ENCODE assay signal across 24 mouse cellular contexts in the genomic region with DNA sequence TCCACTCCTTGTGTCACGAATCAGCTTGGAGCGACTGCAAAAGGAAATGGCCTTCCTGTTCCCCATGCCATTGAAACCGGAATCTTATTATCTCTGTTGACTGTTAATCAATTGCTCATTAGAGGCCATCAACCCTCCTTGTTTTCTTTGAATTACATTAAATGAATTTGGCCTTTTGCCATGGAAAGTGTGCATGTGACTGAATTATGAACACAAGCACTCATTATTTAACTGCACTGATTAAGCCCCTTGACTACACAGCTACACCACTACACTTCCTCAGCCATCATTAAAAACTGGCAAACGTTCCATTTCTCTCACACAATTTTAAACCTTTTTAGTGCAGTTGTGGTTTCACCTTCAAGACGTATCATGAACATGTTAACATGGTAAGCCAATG. TPM values are rescaled to one million over a fixed set of nuclear protein-coding genes. Genes with fewer than 3 reads are reported as not detected.
A peak's percentile ranks its signal among the peaks of the same experiment; 100 is the strongest.
DNase-seq lines count a peak whose midpoint lies in the region; ATAC-seq lines count a peak whose summit lies in the region.
"Had no signal": no experiment of that assay in that cellular context is flagged by ENCODE, and none has a peak within 500 bp of the region (broad histone marks: within the 10 kb centered on the region; RNA-seq: fewer than 3 reads in every experiment).

No protein-coding gene starts in this region.

- no peak overlapping the region for H3K4me2 ChIP-seq in hindbrain, embryonic 12.5 days (replicated peaks)
- H3K4me2 ChIP-seq in forebrain, embryonic 16.5 days (ENCODE audit: low read length) = no peak overlapping the region
- H3K4me2 ChIP-seq in midbrain, embryonic 14.5 days (ENCODE audit: low read length) = no peak overlapping the region
- H3K4me2 ChIP-seq in kidney, embryonic 14.5 days (replicated peaks; ENCODE audit: low read depth, low read length) = no peak overlapping the region
- H3K4me2 ChIP-seq: embryonic facial prominence, embryonic 15.5 days; heart, embryonic 11.5 days; liver, embryonic 11.5 days had no signal

- no peaks in the 10 kb centered on the region for H3K36me3 ChIP-seq in hindbrain, embryonic 12.5 days
- no peaks in the 10 kb centered on the region for H3K36me3 ChIP-seq in hindbrain, embryonic 10.5 days
- H3K36me3 ChIP-seq in forebrain, embryonic 16.5 days (ENCODE audit: control insufficient read depth, insufficient read depth) = no peaks in the 10 kb centered on the region
- H3K36me3 ChIP-seq in midbrain, embryonic 14.5 days (ENCODE audit: control insufficient read depth, insufficient read depth, low read length) = no peaks in the 10 kb centered on the region
- H3K36me3 ChIP-seq in kidney, embryonic 14.5 days (ENCODE audit: control insufficient read depth, insufficient read depth, low read length) = no peaks in the 10 kb centered on the region
- H3K36me3 ChIP-seq: embryonic facial prominence, embryonic 15.5 days; limb, embryonic 10.5 days had no signal

- no peak overlapping the region for H3K9ac ChIP-seq in hindbrain, embryonic 12.5 days
- no peak overlapping the region for H3K9ac ChIP-seq in forebrain, embryonic 16.5 days (replicated peaks; ENCODE audit: low read depth, low read length)
- H3K9ac ChIP-seq in midbrain, embryonic 14.5 days (replicated peaks; ENCODE audit: low read length) = no peak overlapping the region
- H3K9ac ChIP-seq in kidney, embryonic 14.5 days (ENCODE audit: low read depth, low read length) = no peak overlapping the region
- H3K9ac ChIP-seq: embryonic facial prominence, embryonic 15.5 days had no signal

- 65% methylated on average over 5 of the region's 5 CpGs for WGBS in hindbrain, embryonic 12.5 days
- WGBS in hindbrain, embryonic 10.5 days = 75% methylated on average over 5 of the region's 5 CpGs
- 18% methylated on average over 5 of the region's 5 CpGs for WGBS in forebrain, embryonic 16.5 days
- 71% methylated on average over 5 of the region's 5 CpGs for WGBS in midbrain, embryonic 14.5 days
- WGBS in kidney, embryonic 14.5 days = 67% methylated on average over 5 of the region's 5 CpGs

- no peak for DNase-seq in hindbrain, embryonic 10.5 days (ENCODE audit: low spot score)
- peak; percentile 68 for DNase-seq in Muller cell, postnatal 12 days (ENCODE audit: inconsistent ontology term)
- peak; percentile 53 for DNase-seq in midbrain, embryonic 14.5 days
- DNase-seq in left cerebral cortex, postnatal 25 days (ENCODE audit: low spot score in 2 of 2) = no peak
- DNase-seq: adrenal gland, postnatal 25 days; cerebellum, adult 18-20 months; cerebellum, postnatal 25 days; heart, postnatal 10 days; kidney, adult 8-10 months; kidney, postnatal 25 days; lung, adult 2 months; right cerebral cortex, postnatal 25 days had no signal

- no peaks in the 10 kb centered on the region for H3K27me3 ChIP-seq in hindbrain, embryonic 12.5 days
- no peaks in the 10 kb centered on the region for H3K27me3 ChIP-seq in hindbrain, embryonic 10.5 days (ENCODE audit: insufficient read depth, poor library complexity, severe bottlenecking)
- H3K27me3 ChIP-seq in forebrain, embryonic 16.5 days (replicated peaks; ENCODE audit: control insufficient read depth, insufficient read depth, low read length) = no peaks in the 10 kb centered on the region
- H3K27me3 ChIP-seq in midbrain, embryonic 14.5 days (ENCODE audit: control insufficient read depth, insufficient read depth, low read length) = no peaks in the 10 kb centered on the region
- no peaks in the 10 kb centered on the region for H3K27me3 ChIP-seq in kidney, embryonic 14.5 days (ENCODE audit: control insufficient read depth, insufficient read depth, low read length)
- H3K27me3 ChIP-seq: embryonic facial prominence, embryonic 15.5 days had no signal

- H3K4me1 ChIP-seq in hindbrain, embryonic 12.5 days = peaks cover 3% of the 10 kb centered on the region; the same call in 1 of the 2 replicates
- peaks cover 6% of the 10 kb centered on the region; the same call in 1 of the 2 replicates for H3K4me1 ChIP-seq in hindbrain, embryonic 10.5 days (replicated peaks)
- peaks cover 9% of the 10 kb centered on the region for H3K4me1 ChIP-seq in forebrain, embryonic 16.5 days (replicated peaks; ENCODE audit: control insufficient read depth, insufficient read depth, low read length)
- no peaks in the 10 kb centered on the region for H3K4me1 ChIP-seq in midbrain, embryonic 14.5 days (ENCODE audit: control insufficient read depth, insufficient read depth, low read length)
- H3K4me1 ChIP-seq in kidney, embryonic 14.5 days (ENCODE audit: control insufficient read depth, insufficient read depth, low read length) = no peaks in the 10 kb centered on the region

- peak; percentile 56; the same call in 1 of the 2 replicates for ATAC-seq in hindbrain, embryonic 12.5 days (ENCODE audit: low FRiP score)
- ATAC-seq in forebrain, embryonic 16.5 days = peak; percentile 70
- no peak for ATAC-seq in midbrain, embryonic 14.5 days (ENCODE audit: low FRiP score, low TSS enrichment)
- ATAC-seq in kidney, embryonic 14.5 days (ENCODE audit: low FRiP score, low TSS enrichment) = no peak
- no peak for ATAC-seq in megakaryocyte, adult 5-6 weeks (ENCODE audit: poor library complexity, severe bottlenecking)
- ATAC-seq: activated CD4-positive, CD25-positive, alpha-beta regulatory T cell, adult 4 months; CD4-positive, CD25-positive, alpha-beta regulatory T cell, adult 4 months; inflammation-experienced regulatory T-cells, adult 6 months had no signal

- no peak overlapping the region for H3K27ac ChIP-seq in hindbrain, embryonic 12.5 days
- no peak overlapping the region for H3K27ac ChIP-seq in hindbrain, embryonic 10.5 days
- H3K27ac ChIP-seq in forebrain, embryonic 16.5 days (ENCODE audit: low read length) = no peak overlapping the region
- no peak overlapping the region for H3K27ac ChIP-seq in midbrain, embryonic 14.5 days (replicated peaks; ENCODE audit: low read depth, low read length)
- H3K27ac ChIP-seq in kidney, embryonic 14.5 days (ENCODE audit: low read depth, low read length) = no peak overlapping the region
- H3K27ac ChIP-seq: embryonic facial prominence, embryonic 15.5 days; left cerebral cortex, adult 2 months; limb, embryonic 10.5 days had no signal

- H3K4me3 ChIP-seq in hindbrain, embryonic 12.5 days = no peak overlapping the region
- no peak overlapping the region for H3K4me3 ChIP-seq in hindbrain, embryonic 10.5 days
- H3K4me3 ChIP-seq in forebrain, embryonic 16.5 days (replicated peaks; ENCODE audit: low read length) = no peak overlapping the region
- H3K4me3 ChIP-seq in midbrain, embryonic 14.5 days (replicated peaks; ENCODE audit: low read depth, low read length) = no peak overlapping the region
- H3K4me3 ChIP-seq in kidney, embryonic 14.5 days (ENCODE audit: low read length) = no peak overlapping the region
- H3K4me3 ChIP-seq: embryonic facial prominence, embryonic 15.5 days; left cerebral cortex, adult 2 months; limb, embryonic 10.5 days had no signal

- no peaks in the 10 kb centered on the region for H3K9me3 ChIP-seq in hindbrain, embryonic 12.5 days (replicated peaks)
- no peaks in the 10 kb centered on the region for H3K9me3 ChIP-seq in hindbrain, embryonic 10.5 days
- H3K9me3 ChIP-seq in forebrain, embryonic 16.5 days (ENCODE audit: control insufficient read depth, low read length) = no peaks in the 10 kb centered on the region
- no peaks in the 10 kb centered on the region for H3K9me3 ChIP-seq in midbrain, embryonic 14.5 days (ENCODE audit: control insufficient read depth, low read length)
- no peaks in the 10 kb centered on the region for H3K9me3 ChIP-seq in kidney, embryonic 14.5 days (ENCODE audit: control insufficient read depth, low read length)
- H3K9me3 ChIP-seq: embryonic facial prominence, embryonic 15.5 days; limb, embryonic 10.5 days had no signal

- intact Hi-C loops in left cerebral cortex, postnatal 25 days (cut with DNase I) = no loop called here

RNA-seq across cellular contexts. Expression of a gene that starts 11.8 kb away (rescaled TPM):
- polyA plus RNA-seq in hindbrain, embryonic 12.5 days (2016; fragmentation: Nextera tagmentation; extraction: Ambion mirVana) = 2.8 and 3.1 TPM in 2 replicates
- 0.86 and 1.4 TPM in 2 replicates for polyA plus RNA-seq in hindbrain, embryonic 10.5 days (2016; fragmentation: Nextera tagmentation; extraction: Ambion mirVana)
- polyA plus RNA-seq in forebrain, embryonic 16.5 days (2015; fragmentation: Nextera tagmentation; extraction: Ambion mirVana) = 1.8 and 1.9 TPM in 2 replicates
- 1.6 and 1.8 TPM in 2 replicates for polyA plus RNA-seq in midbrain, embryonic 14.5 days (2014; fragmentation: Nextera tagmentation; extraction: Ambion mirVana)
- 1 to 10 TPM; 1.1 to 1.4 TPM for total RNA-seq in left cerebral cortex, postnatal 25 days (2021)
- 3.4 and 3.6 TPM in 2 replicates for polyA plus RNA-seq in kidney, embryonic 14.5 days (2014; fragmentation: Nextera tagmentation; extraction: Ambion mirVana)
- 0.02 and 0.14 TPM in 2 replicates for total RNA-seq in megakaryocyte, adult 5-6 weeks (2015)
- total RNA-seq in megakaryocyte, adult 5-6 weeks (2017) = 0.04 and 0.12 TPM in 2 replicates
- polyA plus RNA-seq: CD4-positive, CD25-positive, alpha-beta regulatory T cell, adult 4 months had no signal

Comparison
In these comparisons a context has a peak if more than half of its experiments do, and no peak if none do; other contexts are left out.
1. ATAC-seq: peak in hindbrain, embryonic 12.5 days (single experiment) and forebrain, embryonic 16.5 days (single experiment); none in midbrain, embryonic 14.5 days (single experiment), kidney, embryonic 14.5 days (single experiment) and megakaryocyte, adult 5-6 weeks (single experiment).
2. DNase-seq: peak in Muller cell, postnatal 12 days (single experiment) and midbrain, embryonic 14.5 days (single experiment); none in hindbrain, embryonic 10.5 days (single experiment) and left cerebral cortex, postnatal 25 days (0 of 2).